Mouse (Mus musculus): Measurements from ENCODE around the gene Frmpd4. TPM values are rescaled to one million over a fixed set of nuclear protein-coding genes. Genes with fewer than 3 reads are reported as not detected.

Frmpd4 gene
- polyA plus RNA-seq, 1 experiment from 2014 or later = 1.5 TPM

DNA sequence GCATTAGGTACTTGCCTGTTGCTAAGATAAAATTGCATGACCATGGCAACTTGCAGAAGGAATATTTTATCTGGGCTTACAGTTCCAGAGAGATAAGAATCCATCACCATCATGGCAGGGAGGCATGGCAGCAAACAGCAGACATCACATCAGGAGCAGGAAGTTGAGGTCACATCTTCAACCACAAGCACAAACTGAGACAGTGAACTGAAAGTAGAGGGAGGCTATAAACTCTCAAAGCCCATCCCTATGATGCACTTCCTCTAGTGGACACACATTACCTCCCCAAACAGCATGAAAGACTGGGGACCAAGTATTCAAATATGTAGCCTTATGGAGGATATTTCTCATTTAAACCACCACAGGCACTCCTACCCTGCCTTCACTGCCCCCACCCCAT is 238.8 kb downstream of the Frmpd4 start:
- no peak overlapping the region for H3K4me3 ChIP-seq
- no peak overlapping the region for H3K27ac ChIP-seq
- no peak overlapping the region for H3K9ac ChIP-seq
- H3K4me1 ChIP-seq = no peaks in the 10 kb centered on the region
- H3K36me3 ChIP-seq (replicated peaks) = no peaks in the 10 kb centered on the region
- H3K27me3 ChIP-seq (replicated peaks) = peaks cover 3% of the 10 kb centered on the region; the same call in 1 of the 2 replicates
- H3K9me3 ChIP-seq = no peaks in the 10 kb centered on the region
- H3K4me2 ChIP-seq = no peak overlapping the region
- ATAC-seq (replicated peaks) = no peak

DNA sequence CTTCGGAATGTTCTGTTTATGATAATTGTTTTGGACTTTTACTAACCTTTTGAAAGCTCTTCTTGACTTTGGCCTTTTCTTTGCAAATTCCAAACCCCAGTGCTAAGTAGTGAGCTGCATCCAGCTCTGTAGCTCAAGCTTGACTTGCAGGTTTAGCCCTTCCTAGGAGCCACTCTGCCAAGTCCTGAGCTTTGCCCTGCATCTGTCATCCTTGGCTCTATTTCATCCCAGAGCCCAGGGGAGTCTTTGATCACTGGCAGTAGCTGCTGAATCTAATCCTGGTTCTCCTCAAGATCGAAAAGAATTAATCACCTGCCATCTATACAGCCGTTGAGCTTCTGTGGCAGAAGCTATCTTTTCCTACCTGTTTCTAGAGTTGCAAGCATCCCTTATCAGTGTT is 251.9 kb downstream of the Frmpd4 start:
- no peak overlapping the region for H3K4me3 ChIP-seq
- 75% methylated on average over 3 of the region's 3 CpGs for WGBS

DNA sequence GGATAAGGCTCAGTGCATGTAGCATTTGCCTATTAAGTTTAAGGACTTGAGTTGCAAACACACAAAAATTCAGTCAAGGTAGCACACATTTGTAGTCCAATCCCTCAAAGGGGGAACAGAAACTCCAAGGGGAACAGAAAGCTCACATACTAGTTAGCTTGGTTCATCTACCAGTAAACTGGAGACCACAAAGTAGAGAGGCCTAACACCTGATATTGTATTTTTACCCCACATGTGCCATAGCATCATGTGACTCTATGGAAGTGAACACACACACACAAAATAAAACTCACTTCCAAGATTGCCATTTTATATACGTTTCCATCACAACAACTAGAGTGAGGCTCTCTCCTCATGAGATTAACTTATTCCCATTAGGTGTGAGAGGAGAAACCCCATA is 264.9 kb downstream of the Frmpd4 start:
- Histone ChIP-seq H3K4me1 (no peaks in the 10 kb centered on the region), H3K4me2 (no peak overlapping the region), H3K36me3 (replicated peaks) (no peaks in the 10 kb centered on the region), H3K27me3 (replicated peaks) (peaks cover 15% of the 10 kb centered on the region), H3K9me3 (no peaks in the 10 kb centered on the region), H3K4me3 (no peak overlapping the region), H3K27ac (no peak overlapping the region), H3K9ac (no peak overlapping the region)
- no peak for ATAC-seq (replicated peaks)
- 88% methylated on average over 1 of the region's 1 CpGs for WGBS

More for the DNA sequence above, 251.9 kb downstream of the Frmpd4 start:
- Histone ChIP-seq H3K4me2 (no peak overlapping the region), H3K27me3 (replicated peaks) (no peaks in the 10 kb centered on the region; the same call in 1 of the 2 replicates), H3K9ac (no peak overlapping the region), H3K36me3 (replicated peaks) (no peaks in the 10 kb centered on the region), H3K9me3 (no peaks in the 10 kb centered on the region), H3K27ac (no peak overlapping the region), H3K4me1 (no peaks in the 10 kb centered on the region)
- ATAC-seq (replicated peaks) = no peak

DNA sequence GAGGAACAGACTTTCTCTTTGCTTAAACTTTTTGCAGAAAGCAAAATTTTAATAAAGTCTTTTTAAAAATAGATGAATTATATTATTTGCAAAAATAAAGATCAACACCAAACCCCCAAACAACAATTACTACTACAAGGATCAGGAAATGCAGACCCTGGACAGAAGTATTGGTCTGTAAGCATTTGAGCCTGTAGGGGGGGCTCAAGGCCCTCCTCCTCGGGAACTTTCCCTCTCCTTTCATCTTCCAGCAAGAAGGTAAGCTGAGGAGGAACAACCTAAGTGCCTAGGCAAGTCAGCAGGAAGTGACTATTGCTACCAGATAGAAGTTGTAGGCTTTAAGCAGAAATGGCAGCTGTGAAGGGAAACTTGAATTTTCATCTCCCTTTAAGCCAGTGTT is 266.9 kb downstream of the Frmpd4 start:
- peaks cover 17% of the 10 kb centered on the region for H3K27me3 ChIP-seq (replicated peaks)
- H3K9ac ChIP-seq = no peak overlapping the region
- H3K4me2 ChIP-seq = no peak overlapping the region
- 17% methylated on average over 1 of the region's 1 CpGs for WGBS
- H3K4me3 ChIP-seq = no peak overlapping the region
- H3K9me3 ChIP-seq = no peaks in the 10 kb centered on the region
- no peak for ATAC-seq (replicated peaks)
- no peak overlapping the region for H3K27ac ChIP-seq
- H3K36me3 ChIP-seq (replicated peaks) = no peaks in the 10 kb centered on the region
- no peaks in the 10 kb centered on the region for H3K4me1 ChIP-seq

DNA sequence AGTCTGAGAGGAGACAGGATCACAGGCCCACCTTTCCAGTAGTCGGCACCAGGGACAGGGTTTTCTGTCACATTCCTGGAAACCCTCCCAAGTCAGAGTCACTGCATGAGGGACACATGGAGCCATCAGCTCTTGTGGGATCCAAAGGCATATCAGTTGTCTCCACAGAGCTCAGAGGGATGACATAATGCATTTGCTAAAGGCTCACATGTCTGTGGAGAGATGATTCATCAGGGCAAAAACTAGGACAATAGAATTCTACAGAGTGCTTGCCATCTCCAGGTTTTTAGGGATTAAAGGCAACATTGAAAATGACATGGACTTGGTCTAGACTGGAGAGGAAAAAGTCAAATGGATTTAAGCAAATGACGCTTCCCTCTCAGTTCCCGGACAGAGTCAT is 284.5 kb downstream of the Frmpd4 start:
- Histone ChIP-seq H3K9me3 (no peaks in the 10 kb centered on the region), H3K4me2 (no peak overlapping the region), H3K9ac (no peak overlapping the region), H3K27ac (no peak overlapping the region), H3K4me1 (no peaks in the 10 kb centered on the region), H3K4me3 (no peak overlapping the region), H3K27me3 (replicated peaks) (peaks cover 12% of the 10 kb centered on the region), H3K36me3 (replicated peaks) (no peaks in the 10 kb centered on the region)
- no peak for ATAC-seq (replicated peaks)
- 92% methylated on average over 3 of the region's 3 CpGs for WGBS

DNA sequence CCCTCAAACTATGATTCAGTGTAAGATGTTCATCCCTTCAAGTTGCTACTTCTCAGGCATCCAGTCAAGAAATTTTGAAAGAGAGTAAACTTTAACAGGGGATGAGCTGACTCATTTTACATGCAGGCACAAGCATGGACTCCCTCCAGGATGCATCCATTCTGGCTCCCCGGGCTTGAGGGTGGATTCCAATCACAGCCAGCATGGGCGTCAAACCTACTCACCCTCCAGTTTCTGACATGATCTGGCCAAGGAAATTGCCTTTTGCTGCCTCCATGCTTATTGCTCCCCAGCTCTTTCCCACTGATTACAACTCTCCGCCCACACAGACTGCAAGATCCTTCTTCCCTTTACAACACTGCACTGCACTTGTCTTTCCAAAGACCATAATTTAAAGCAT is 370.0 kb downstream of the Frmpd4 start:
- no peak overlapping the region for H3K9ac ChIP-seq
- no peaks in the 10 kb centered on the region for H3K9me3 ChIP-seq
- no peak overlapping the region for H3K4me3 ChIP-seq
- no peak overlapping the region for H3K27ac ChIP-seq
- H3K4me1 ChIP-seq = no peaks in the 10 kb centered on the region
- no peaks in the 10 kb centered on the region for H3K36me3 ChIP-seq (replicated peaks)
- 78% methylated on average over 3 of the region's 3 CpGs for whole genome bisulfite sequencing
- no peak for ATAC-seq (replicated peaks)
- H3K4me2 ChIP-seq = no peak overlapping the region
- H3K27me3 ChIP-seq (replicated peaks) = peaks cover 1% of the 10 kb centered on the region; the same call in 1 of the 2 replicates

DNA sequence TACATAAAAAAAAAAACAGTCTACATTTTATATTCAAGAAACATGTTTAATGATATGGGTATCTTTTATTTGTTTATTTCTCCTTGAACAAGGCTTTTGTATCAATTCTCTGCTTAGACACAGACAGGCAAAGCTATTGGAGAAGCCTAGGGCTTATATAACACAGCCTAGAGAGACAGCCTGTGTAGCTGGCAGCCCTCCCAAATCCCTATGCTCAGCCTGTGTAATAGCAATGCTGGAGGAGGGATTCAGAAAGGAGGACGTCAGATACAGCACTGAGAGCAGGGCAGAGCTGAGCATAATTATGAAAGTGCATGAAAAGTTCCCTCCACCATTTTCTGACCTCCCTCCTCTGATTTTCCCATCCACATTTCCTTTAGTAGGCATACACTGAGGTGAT is 385.1 kb downstream of the Frmpd4 start:
- Histone ChIP-seq H3K9me3 (no peaks in the 10 kb centered on the region), H3K9ac (no peak overlapping the region), H3K27me3 (replicated peaks) (no peaks in the 10 kb centered on the region; the same call in 1 of the 2 replicates), H3K27ac (no peak overlapping the region), H3K4me1 (no peaks in the 10 kb centered on the region), H3K4me2 (no peak overlapping the region), H3K4me3 (no peak overlapping the region), H3K36me3 (replicated peaks) (no peaks in the 10 kb centered on the region)
- no peak for ATAC-seq (replicated peaks)
- 50% methylated on average over 1 of the region's 1 CpGs for WGBS

DNA sequence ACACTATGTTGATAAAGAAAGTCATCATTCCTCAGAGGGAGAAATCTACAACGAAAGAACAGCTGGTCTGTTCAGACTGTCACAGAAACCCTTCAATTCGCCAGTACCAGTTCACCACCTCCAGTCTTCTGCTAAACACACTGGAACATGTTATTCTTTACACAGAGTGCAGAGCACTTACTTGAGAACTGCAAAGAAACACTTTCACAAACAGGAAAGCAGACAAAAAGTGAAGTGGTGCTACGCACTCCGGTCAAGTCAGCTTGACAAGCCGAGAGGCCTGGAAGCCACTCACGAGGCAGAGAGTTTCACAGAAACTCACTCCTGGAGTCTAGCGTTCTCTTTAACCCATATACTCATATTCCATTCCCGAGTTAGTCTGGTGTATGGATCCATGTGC is 387.5 kb downstream of the Frmpd4 start:
- H3K9ac ChIP-seq = no peak overlapping the region
- no peak for ATAC-seq (replicated peaks)
- H3K4me2 ChIP-seq = no peak overlapping the region
- H3K36me3 ChIP-seq (replicated peaks) = no peaks in the 10 kb centered on the region
- no peak overlapping the region for H3K27ac ChIP-seq
- H3K4me1 ChIP-seq = no peaks in the 10 kb centered on the region
- H3K9me3 ChIP-seq = no peaks in the 10 kb centered on the region
- whole genome bisulfite sequencing = 81% methylated on average over 8 of the region's 8 CpGs
- H3K4me3 ChIP-seq = no peak overlapping the region
- H3K27me3 ChIP-seq (replicated peaks) = no peaks in the 10 kb centered on the region; the same call in 1 of the 2 replicates

DNA sequence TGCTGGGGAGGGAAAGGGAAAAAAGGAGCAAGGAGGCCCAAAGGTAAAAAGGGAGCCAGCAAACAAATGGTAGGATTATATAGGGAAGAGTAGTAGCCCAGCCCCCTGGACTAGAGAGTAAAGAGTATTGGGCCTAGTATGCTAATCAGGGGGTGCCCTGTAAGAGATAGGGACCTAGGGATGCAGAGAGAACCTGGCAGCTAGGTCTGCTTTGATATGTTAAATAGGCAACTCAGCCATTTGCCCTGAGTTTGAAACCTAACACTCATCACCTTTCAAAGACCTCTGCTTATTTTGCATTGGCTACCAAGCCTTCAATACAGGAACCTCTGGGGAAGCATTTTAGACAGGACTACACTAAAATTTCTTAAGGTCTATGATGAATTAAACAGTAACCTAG is 414.0 kb downstream of the Frmpd4 start:
- Histone ChIP-seq H3K36me3 (replicated peaks) (no peaks in the 10 kb centered on the region), H3K4me1 (no peaks in the 10 kb centered on the region), H3K27ac (no peak overlapping the region), H3K4me2 (no peak overlapping the region), H3K9me3 (no peaks in the 10 kb centered on the region), H3K27me3 (replicated peaks) (no peaks in the 10 kb centered on the region; the same call in none of the 2 replicates), H3K4me3 (no peak overlapping the region), H3K9ac (no peak overlapping the region)
- ATAC-seq (replicated peaks) = no peak

DNA sequence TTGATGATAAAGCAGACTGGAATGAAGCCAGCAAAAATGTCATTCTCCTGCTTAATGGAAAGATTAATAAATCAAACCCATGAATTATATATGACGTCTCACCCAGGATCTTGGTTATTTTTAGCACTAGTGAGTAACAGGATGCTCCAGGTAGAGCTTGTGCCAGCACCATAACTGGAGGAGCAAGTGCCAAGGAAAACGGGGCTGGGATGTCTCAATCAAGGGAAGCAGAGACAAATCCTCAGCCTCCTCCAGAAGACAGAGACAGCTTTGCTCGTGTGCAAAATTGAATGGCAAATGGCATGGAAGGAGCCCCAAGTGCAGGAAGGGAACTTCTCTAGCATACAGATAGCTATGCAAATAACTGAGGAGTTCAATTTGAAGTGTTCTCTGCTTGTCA is 418.2 kb downstream of the Frmpd4 start:
- no peak overlapping the region for H3K9ac ChIP-seq
- WGBS = 69% methylated on average over 3 of the region's 3 CpGs
- no peaks in the 10 kb centered on the region for H3K36me3 ChIP-seq (replicated peaks)
- no peak overlapping the region for H3K4me3 ChIP-seq
- H3K27ac ChIP-seq = no peak overlapping the region
- ATAC-seq (replicated peaks) = no peak
- H3K4me2 ChIP-seq = no peak overlapping the region
- H3K27me3 ChIP-seq (replicated peaks) = no peaks in the 10 kb centered on the region; the same call in none of the 2 replicates
- H3K4me1 ChIP-seq = no peaks in the 10 kb centered on the region
- no peaks in the 10 kb centered on the region for H3K9me3 ChIP-seq

DNA sequence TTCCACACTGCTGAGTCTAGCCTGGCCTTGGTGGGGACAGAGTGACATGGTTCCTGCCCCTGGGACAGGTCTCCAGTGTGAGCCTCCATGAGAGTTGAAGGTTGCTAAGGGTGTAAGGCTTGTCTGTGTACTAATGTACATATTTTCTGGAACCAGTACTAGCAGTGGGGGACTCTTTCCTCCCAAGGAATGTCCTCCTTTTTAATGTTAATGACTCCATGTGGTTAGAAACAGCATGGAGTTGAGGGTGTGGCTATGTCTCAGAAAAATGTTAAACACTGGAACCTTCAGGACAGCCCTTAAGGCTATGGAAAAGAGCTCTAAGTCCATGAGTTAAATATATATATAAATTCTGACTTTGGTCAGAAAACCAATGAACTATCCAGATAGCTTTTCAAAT is 436.0 kb downstream of the Frmpd4 start:
- no peak for ATAC-seq (replicated peaks)
- Histone ChIP-seq H3K9me3 (no peaks in the 10 kb centered on the region), H3K36me3 (replicated peaks) (no peaks in the 10 kb centered on the region), H3K4me1 (no peaks in the 10 kb centered on the region), H3K9ac (no peak overlapping the region), H3K27me3 (replicated peaks) (peaks cover 7% of the 10 kb centered on the region), H3K4me2 (no peak overlapping the region), H3K4me3 (no peak overlapping the region), H3K27ac (no peak overlapping the region)

DNA sequence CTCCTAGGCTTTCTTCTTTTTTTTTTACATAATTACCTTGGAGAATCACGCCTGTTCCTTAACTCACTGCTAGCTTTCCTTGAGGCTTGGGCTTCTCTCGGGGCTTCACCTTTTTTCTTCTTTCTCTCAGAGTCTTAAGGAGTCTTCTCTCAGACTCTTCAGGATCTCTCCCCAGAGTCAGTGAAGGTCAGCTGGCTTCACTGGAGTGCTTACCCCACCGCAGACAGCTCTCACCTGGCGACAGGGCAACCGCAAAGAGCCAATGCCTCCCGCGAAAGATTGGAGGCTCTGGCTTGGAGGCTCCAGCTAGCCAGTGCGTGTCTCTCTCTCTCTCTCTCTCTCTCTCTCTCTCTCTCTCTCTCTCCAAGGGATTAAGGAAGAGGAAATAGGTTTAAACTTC is 453.0 kb downstream of the Frmpd4 start:
- no peak for ATAC-seq (replicated peaks)
- Histone ChIP-seq H3K4me3 (peak overlapping the region; percentile 54), H3K27me3 (replicated peaks) (peaks cover 38% of the 10 kb centered on the region), H3K9ac (no peak overlapping the region), H3K27ac (no peak overlapping the region), H3K36me3 (replicated peaks) (no peaks in the 10 kb centered on the region), H3K4me2 (peak overlapping the region; percentile 72), H3K9me3 (no peaks in the 10 kb centered on the region), H3K4me1 (no peaks in the 10 kb centered on the region)
- 24% methylated on average over 8 of the region's 8 CpGs for WGBS

DNA sequence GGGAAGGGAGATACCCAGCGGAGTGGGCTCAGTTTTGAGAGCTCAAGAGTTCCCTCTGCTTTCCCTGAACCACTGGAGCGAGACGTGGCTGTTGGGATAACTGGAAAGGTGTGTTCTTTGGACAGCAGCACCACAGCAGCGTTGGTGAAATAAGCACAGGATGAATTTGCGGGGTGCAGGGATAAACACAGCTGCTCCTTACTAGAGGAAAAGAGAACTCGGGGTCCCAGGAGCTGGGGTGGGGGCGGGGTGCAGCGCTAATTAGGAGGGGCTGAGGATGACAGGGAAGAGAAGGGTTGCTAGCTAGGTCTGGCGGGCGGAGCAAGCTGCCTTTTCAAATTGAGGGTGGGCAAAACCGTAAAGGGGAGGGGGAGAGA is 453.5 kb downstream of the Frmpd4 start:
- peak overlapping the region; percentile 54 for H3K4me3 ChIP-seq
- no peaks in the 10 kb centered on the region for H3K9me3 ChIP-seq
- 20% methylated on average over 11 of the region's 11 CpGs for WGBS
- peak; percentile 53 for ATAC-seq (replicated peaks)
- peaks cover 38% of the 10 kb centered on the region for H3K27me3 ChIP-seq (replicated peaks)
- H3K36me3 ChIP-seq (replicated peaks) = no peaks in the 10 kb centered on the region
- peak overlapping the region; percentile 72 for H3K4me2 ChIP-seq
- H3K9ac ChIP-seq = peak overlapping the region; percentile 44
- peak overlapping the region; percentile 42; the same call in 1 of the 2 replicates for H3K27ac ChIP-seq
- H3K4me1 ChIP-seq = no peaks in the 10 kb centered on the region

All from midbrain, embryonic 15.5 days (tissue).